Mouse (Mus musculus) frontal cortex, postnatal 36 days (tissue): ENCODE results near the gene Man2a2.
"Not testable (repeated sequence)": the region's sequence is repeated elsewhere in the genome, so short reads cannot be mapped to it uniquely, and the experiment has no call there.

Experiments used
- DNase-seq, 2 experiments: peaks; one replicate each; pipeline ENCODE4 v3.0.0; 2022; ENCODE audit warnings: low spot score in 2 of 2

The Man2a2 gene

DNA sequence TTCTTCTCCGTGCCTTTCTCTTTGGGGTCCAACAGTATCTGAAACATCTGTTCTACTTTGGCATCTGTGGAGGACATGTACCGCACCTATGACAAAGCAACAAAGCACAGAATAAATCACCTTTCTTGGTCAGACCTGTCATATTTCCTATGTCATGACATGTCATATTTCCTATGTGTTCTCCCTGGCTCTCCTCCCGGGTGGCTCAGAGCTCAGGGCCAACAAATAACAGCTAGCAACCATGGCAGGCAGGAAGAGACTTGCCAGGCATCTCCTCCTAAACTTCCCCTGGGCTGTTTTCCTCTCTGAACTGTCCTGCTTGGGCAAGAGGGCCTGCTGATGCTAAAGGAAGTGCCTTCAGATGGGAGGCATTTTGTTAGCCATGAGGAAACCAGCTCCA is 34.2 kb downstream of the Man2a2 start:
- DNase-seq, result no peak

GRCm38 (mm10) chr7:80334848-80335247 is 36.3 kb downstream of the Man2a2 start:
- DNase-seq, result no peak

DNA sequence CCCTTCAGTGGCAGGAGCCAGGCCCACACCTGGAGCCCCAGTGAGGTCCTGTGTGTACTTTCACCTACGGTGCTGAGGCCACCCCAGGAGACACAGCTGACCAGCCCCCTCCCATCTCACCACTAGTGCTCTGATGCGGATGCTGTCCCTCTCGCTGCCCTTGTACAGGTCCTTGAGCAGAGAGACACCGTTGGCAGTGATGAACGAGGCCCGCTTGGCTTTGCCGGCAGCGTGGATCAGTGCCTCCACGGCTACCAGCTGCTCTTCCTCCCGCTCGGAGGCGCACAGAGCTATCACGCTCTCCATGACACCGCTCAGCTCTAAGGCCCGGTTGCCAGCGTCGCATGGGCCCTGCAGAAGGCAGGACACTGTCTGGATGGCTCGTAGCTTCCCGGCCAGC is 39.7 kb downstream of the Man2a2 start:
- DNase-seq, result no peak

- no peak for DNase-seq
Observed at GRCm38 (mm10) chr7:80330278-80330677, 40.9 kb downstream of the Man2a2 start.

- DNase-seq, result no peak
Observed at GRCm38 (mm10) chr7:80326076-80326475, 45.1 kb downstream of the Man2a2 start.

DNA sequence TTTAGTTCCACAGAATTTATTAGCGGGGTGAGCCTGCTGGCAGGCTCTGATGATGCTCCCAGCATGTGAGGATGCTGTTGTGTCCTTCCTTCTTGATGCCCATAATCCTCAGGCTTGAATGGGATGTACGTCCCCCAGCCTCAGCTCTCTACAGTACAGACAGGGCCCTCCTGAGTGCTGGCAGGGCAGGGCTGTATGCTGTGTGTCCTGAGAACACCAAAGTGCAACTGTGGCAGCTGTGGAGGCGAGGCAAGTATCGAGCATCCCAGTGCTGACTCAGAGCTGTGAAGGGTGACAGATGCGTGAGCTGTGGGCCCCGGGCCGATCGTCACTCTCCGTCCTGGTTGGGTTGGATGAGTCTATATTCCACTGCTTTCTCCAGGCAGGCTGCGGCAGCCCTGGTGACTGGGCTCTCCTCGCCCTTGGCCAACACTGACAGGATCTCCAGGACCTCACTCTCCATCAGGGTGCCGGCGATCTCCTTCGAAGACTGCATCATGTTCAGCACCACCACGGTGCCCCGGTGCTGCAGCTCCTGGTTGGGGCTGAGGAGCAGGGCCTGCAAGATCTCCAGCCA is 45.8 kb downstream of the Man2a2 start:
- DNase-seq, result no peak

GRCm38 (mm10) chr7:80324816-80325119 is 46.4 kb downstream of the Man2a2 start:
- not testable (repeated sequence) for DNase-seq

GRCm38 (mm10) chr7:80324043-80324815 is 46.9 kb downstream of the Man2a2 start, which contains the start of gene Rccd1:
Gene Rccd1, minus strand, starts transcription at chr7:80324454.
- peak; percentile 94 to 97 for DNase-seq

GRCm38 (mm10) chr7:80323336-80323735 is 47.8 kb downstream of the Man2a2 start:
- no peak for DNase-seq

DNA sequence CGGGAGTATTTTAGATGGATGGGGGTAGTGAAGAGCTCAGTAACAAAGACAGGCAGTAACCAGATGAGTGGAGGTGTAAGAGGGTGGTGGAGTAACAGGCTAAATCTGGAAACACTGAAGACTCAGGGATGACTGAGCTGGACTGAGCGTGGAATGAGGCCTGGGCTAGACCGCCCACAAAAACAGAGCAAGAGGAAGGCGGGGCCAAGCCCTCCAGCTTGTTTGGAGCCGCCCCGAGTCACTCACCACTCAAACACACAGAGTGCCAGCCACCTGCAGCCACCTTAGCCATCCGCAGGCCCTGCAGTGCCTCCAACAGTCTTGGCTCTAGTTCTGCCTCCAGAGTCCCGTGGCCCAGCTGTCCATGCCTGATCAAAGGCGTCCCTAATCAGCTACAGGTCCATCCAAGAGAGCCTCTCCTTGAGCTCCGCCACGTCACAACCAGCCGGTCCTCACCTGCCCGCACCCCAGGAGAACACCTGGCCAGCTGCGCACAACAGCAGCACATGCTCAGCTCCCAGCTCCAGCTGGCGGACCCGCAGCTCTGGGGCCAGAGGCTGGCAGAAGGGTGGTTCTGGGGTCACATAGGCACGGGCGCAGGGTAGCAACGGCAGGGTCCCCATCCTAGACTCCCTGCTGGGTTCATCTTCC is 51.2 kb downstream of the Man2a2 start:
- no peak for DNase-seq

DNA sequence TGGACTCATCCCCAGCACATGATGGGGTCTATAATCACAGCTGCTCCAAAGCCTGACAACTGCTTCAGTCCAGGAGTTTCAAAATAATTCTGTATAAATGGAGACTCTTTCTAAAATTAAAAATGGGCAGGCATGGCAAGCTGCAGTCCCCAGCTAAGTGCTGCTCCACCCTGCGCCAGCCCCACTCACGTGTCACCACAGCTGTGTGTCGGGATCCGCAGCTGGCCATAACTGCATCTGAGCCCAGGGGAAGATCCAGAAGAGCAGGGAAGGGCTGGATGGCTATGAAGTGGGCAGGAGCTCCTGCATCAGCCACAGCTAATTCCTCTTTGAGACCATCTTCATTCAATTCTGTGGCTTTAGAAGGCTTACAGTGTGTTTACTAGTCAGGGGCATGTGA is 52.5 kb downstream of the Man2a2 start:
- no peak for DNase-seq

- DNase-seq, result no peak
Observed at GRCm38 (mm10) chr7:80317439-80318115, 53.6 kb downstream of the Man2a2 start.

GRCm38 (mm10) chr7:80315733-80316132 is 55.4 kb downstream of the Man2a2 start:
- no peak for DNase-seq

- no peak for DNase-seq
Observed at GRCm38 (mm10) chr7:80310771-80311170, 60.4 kb downstream of the Man2a2 start.

DNA sequence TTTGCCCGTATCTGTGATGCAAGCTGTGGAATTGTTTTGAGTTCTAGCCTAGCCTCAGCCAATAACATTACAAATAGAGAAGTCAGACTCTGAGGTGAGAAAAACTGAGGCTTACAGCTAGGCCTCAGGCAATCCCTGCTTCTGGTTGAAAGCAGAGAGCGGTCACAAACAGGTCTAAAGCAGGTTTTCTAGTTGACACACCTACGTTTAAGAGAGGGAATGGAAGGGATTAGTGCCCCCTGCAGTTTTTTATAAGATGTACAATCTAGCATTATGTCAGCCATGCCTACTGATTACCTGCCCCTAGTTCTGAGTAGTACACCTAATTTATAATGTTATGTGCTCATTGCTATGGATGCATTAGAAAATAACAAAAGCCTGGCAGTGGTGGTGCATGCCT is 63.4 kb downstream of the Man2a2 start:
- DNase-seq, result no peak

DNA sequence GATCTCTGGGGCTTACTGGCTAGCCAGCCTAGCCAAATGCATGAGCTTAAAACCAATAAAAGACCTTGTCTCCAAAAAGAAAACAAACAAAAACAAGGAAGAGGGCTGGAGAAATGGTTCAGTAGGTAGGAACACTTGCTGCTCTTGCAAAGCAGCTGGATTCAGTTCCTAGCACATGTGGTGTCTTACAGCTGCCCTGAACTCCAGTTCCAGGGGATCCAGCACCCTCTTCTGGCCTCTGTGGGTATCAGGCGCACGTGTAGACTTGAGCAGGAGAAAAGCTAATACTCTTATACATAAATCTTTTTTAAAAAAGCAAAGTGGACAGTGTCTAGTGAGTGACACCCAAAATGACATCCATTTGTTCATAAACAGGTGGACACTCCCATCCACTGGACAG is 69.7 kb downstream of the Man2a2 start:
- no peak for DNase-seq

GRCm38 (mm10) chr7:80299568-80299967 is 71.6 kb downstream of the Man2a2 start:
- DNase-seq, result no peak
